Mouse (Mus musculus) ovary, postnatal 36 days (tissue): ENCODE measurements around the gene Zfp322a.
"Not testable (repeated sequence)": the region's sequence is repeated elsewhere in the genome, so short reads cannot be mapped to it uniquely, and the experiment has no call there.

ENCODE experiments used
- DNase-seq: peaks from one replicate; pipeline ENCODE4 v3.0.0; 2022; ENCODE audit warnings: low spot score, mixed read lengths

The Zfp322a gene

DNA sequence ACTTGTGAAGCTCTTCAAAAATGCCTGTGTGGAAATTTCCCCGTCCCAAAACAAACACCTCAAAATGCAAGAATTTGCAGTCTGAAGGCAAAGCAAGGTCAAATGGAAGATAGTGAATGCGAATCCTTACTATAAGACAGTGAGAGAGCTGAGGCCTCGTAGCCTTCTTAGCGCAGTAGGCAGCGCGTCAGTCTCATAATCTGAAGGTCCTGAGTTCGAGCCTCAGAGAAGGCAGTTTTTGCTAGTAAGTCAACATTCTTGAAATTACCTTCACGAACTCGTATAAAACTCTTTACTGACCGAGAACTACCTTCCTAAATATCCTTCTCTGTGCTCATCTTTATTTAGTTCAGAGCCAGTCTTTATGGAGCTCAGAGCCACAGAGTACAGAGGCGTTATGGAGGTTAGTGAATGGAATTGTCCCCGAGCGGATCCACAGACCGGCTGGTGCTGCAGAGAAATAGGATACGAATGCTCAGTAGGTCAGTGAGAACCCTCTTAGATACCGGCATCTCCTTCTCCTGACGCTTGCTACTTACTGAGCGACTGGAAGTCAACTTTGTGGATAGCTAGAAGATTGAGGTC lies 51.6 kb downstream of the Zfp322a start:
- DNase-seq = no peak

DNA sequence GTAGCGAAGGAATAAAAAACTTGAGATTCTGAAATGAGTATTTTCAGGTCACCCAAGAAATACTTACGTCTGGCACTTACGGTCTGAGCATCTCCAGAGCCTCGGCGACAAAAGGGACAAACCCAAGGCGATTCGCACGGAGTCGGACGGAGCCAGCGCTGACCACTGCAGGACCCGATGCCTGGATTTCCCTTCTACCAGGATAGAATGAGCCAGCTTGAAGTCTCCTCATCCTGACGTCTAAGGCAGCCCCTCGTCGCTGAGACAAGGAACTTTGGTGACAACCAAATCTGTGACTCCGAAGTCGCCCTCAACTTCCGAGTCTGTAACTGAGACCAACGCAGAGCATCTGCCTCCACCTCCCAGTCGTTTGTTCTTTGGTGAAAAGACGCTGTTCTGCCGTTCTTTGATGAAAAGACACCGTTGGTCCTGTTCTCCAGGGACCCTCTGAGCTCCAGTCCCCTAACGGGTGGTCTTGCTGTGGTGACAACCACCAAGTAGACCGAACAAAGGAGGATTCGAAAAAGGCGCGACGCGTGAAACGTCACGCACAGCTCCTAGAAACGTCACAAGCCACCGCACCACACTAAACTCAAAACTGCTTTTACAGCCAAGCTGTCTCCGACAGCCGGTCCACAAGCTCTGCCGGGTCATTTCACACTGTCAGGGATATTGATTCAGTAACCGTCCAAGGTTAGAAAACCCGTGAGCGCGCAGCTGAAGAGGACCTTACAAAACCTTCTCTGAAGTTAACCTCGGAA lies 55.9 kb downstream of the Zfp322a start:
- DNase-seq = no peak

DNA sequence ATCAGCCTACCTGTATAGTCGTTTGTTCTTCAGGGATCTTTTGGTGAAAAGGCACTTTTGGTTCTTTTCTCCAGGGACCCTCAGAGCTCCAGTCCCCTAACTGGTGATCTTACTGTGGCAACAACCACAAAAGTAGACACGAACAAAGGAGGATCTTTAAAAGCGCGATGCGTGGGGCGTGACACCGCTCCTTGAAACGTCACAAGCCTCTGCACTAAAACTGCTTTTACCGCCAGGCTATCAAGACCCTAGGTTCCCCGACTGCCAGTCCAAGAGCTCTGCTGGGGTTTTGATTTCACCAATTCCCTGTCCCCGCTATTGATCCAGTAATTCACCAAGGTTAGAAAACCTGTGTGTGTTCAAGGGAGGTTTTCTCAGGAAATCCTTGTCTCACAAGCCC lies 59.0 kb downstream of the Zfp322a start:
- no peak for DNase-seq

DNA sequence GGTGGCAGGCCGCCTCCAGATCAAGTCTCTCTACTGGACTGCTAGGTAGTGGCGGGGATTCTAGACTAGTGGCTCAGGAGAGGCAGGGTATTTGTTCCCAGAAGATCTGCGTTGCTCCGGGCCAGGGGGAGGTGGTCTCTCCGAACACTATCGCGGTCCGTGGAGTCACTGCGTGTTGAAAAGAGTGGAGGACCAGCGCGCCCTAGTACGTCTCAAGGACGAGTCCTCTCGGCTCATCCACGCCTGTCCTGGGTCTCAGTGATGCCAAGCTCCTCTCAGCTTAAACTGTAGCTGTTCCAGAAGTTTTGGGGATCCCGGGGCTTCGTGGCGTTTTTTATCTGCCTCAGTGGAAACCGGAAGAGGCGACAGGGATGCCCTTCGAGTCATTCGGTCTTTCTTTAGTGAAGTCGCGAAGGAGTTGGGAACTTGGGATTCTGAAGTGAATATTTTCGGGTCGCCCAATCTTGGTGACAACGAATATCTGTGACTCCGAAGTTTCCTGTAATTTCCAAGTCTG lies 59.5 kb downstream of the Zfp322a start:
- no peak for DNase-seq

DNA sequence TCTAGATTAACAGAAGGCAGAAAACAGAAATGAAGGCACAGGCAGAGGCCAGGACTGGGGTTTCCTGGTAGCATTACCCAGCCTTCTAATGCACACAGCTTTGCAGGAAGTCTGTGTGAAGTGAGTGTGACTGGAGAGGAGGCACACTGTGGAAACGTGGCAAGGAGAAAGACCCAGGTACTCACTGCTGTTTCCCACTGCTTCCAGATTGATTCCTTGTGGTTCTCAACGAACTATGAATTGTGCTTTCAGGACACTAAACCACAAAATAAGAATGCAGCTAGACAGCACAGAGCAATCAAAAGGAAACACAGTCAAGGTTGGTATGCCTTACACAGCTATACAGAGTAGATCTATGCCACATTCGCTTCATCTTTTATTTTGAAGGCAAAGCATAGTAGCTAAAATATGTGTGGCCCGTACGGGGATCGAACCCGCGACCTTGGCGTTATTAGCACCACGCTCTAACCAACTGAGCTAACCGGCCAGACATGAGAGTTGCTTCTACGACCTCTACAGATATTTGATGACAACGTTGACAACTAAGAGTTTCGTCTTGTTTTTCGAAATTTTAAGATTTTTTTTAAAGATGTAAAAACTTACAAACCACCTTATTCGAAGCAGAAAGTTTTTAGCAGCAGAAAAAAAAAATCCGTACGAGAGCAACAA lies 60.2 kb downstream of the Zfp322a start:
- not testable (repeated sequence) for DNase-seq

DNA sequence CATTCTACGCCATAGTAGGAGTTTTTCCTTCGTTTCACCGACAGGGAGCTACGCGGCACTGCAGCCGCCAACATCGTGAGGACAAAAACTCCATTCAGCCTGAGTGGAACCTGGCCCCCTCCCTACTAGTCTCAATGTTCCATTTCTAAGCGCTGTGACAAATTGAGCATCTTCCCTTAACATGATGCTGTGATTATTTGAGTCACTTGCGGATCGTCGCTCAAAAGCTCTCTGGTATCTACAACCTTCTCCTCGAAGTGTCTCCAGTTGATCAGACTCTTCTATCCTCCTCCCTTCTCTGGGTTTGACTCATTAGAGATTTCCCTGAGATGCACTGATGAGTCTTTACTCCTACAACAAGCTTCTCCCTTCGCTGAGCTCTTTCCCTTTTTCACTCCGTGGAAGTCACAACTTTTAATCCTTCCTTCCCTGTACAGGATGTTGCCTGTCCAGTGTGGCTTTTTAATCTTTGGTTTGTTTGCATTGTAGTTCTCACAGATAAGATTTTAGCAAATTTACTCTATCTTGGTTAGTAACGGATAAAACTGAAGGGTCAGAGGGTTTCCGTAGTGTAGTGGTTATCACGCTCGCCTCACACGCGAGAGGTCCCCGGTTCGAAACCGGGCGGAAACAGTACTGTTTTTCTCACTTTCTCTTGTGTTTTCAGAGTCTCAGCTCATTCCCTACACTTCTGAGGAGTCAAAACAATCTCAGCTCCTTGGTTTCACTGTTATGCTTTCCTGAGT lies 61.8 kb downstream of the Zfp322a start:
- DNase-seq = no peak

DNA sequence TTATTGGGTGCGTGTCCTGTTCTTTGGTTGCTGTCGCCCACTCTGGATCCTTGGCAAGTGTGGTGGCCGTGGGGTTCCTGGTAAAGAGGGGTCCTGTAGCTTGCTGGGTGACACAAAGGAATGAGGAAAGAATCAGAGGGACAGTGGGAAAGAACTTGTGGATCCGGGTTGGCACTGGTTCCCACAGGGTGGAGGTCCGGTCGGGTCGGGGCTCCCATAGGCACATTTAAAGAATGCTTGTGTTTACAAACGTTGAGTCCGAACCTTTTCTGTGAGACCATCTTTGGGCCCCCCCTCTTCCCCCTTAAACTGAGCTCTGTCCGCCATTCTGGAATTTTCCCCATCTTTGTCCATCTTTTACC lies 62.3 kb downstream of the Zfp322a start:
- DNase-seq = no peak
